Mouse (Mus musculus): ENCODE measurements at regions not wholly inside any gene's neighbourhood (a gene's known extent, or its start where the extent isn't known, plus 50 kb on each side); places are given as distances from the start of the nearest gene placed in this dataset.

DNA sequence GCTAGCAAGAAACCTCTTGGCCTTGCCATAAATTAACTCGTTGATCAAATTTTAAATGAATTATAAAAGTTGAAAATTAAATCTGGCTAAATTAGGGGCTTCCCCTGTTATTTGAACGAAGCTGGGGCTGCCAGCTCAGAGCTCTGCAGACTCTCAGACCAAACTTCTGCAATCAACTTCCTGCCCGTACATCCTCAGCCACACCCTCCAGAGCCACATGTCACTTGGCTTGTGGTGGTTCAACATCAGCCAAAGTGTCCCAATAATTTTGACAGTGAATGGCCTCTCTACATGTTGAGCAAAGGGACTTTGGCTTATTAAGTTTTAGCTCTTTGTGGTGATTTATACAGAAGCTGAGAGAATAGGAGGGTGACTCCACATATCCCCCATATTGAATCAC lies 242.8 kb upstream of the Irx3 start:
- Histone ChIP-seq H3K27ac (no peak overlapping the region), H3K4me3 (no peak overlapping the region), H3K9ac (no peak overlapping the region), H3K9me3 (no peaks in the 10 kb centered on the region), H3K27me3 (replicated peaks) (no peaks in the 10 kb centered on the region), H3K4me2 (no peak overlapping the region), H3K4me1 (peaks cover 4% of the 10 kb centered on the region; the same call in 1 of the 2 replicates), H3K36me3 (replicated peaks) (no peaks in the 10 kb centered on the region)
- WGBS = 92% methylated on average over 3 of the region's 3 CpGs
- ATAC-seq (replicated peaks) = no peak

DNA sequence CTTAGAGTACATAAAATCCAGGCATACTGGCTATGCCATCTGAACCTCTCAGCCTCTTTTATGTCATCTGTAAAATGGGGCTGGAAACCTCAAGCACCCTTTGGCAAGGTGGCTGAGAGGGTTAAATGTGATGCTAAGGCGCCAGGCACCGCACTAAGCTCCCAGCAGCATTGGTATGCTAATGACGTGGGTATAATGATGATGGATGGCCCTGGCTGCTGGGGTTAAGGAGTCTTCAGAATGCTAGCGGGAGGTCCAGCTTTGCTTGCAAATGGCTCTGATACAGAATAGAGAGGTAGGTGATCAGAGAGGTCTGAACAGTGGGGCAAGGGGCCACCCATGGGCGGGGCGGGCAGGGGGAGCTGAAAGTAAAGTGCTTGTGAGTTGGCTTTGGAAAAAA lies 241.1 kb upstream of the Irx3 start:
- no peak for ATAC-seq (replicated peaks)
- Histone ChIP-seq H3K36me3 (replicated peaks) (no peaks in the 10 kb centered on the region), H3K4me1 (peaks cover 4% of the 10 kb centered on the region; the same call in 1 of the 2 replicates)

DNA sequence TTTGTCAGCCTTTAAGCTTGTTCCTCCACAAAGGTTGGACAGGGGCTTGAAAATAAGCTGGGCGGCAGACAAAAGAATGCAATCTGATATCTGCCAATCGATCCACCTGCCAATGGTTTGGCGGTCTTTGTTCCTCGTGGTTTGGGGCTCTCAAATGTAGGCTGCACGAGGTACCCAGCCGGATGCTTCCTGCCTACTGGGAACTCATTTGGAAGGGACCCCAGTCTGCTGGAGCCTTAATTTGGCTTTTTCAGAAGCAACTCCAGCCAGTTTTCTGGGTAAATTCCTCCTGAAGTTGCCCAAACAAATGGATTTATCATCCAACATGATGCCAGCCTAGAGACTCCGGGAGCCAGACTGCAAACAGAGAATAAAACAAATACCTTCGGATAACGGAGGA lies 228.1 kb upstream of the Irx3 start:
- Histone ChIP-seq H3K27me3 (replicated peaks) (0 out of 2 replicates have a peak, but pooled peaks cover 8% of the 10 kb centered on the region), H3K27ac (peak overlapping the region; percentile 36; the same call in 1 of the 2 replicates), H3K4me2 (no peak overlapping the region), H3K36me3 (replicated peaks) (no peaks in the 10 kb centered on the region), H3K4me3 (no peak overlapping the region), H3K4me1 (peaks cover 36% of the 10 kb centered on the region), H3K9ac (no peak overlapping the region), H3K9me3 (no peaks in the 10 kb centered on the region)
- ATAC-seq (replicated peaks) = no peak
- 21% methylated on average over 9 of the region's 9 CpGs for WGBS

More for the DNA sequence above, 241.1 kb upstream of the Irx3 start:
- no peaks in the 10 kb centered on the region for H3K9me3 ChIP-seq
- no peak overlapping the region for H3K4me2 ChIP-seq
- H3K9ac ChIP-seq = no peak overlapping the region
- WGBS = 11% methylated on average over 6 of the region's 6 CpGs
- H3K27ac ChIP-seq = no peak overlapping the region
- no peaks in the 10 kb centered on the region for H3K27me3 ChIP-seq (replicated peaks)
- no peak overlapping the region for H3K4me3 ChIP-seq

DNA sequence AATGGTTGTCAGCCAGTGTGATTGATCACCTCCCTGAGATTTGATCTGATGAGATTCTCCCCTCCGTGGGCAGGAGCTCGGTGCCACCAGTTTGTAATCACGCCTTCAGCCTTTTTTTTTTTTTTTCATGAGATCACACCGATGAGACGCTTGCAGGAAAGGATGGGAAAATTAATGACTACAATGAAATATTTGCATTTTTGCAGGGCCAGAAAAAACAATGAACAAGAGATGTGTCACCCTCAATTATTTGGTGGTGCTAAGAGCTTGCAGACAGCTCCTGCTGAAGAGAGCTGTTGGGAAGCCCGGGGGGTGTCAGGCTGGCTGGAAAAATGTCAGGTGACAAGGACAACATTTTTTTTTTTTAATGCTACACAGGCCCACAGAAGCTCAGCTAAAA lies 227.6 kb upstream of the Irx3 start:
- H3K27ac ChIP-seq = 0 out of 2 replicates have a peak overlapping the region, but pooled peaks have one; percentile 36
- H3K36me3 ChIP-seq (replicated peaks) = no peaks in the 10 kb centered on the region
- H3K4me1 ChIP-seq = peaks cover 36% of the 10 kb centered on the region
- WGBS = 24% methylated on average over 6 of the region's 6 CpGs
- no peaks in the 10 kb centered on the region for H3K9me3 ChIP-seq
- H3K4me2 ChIP-seq = no peak overlapping the region
- ATAC-seq (replicated peaks) = no peak
- H3K4me3 ChIP-seq = no peak overlapping the region
- 0 out of 2 replicates have a peak, but pooled peaks cover 8% of the 10 kb centered on the region for H3K27me3 ChIP-seq (replicated peaks)
- H3K9ac ChIP-seq = no peak overlapping the region

DNA sequence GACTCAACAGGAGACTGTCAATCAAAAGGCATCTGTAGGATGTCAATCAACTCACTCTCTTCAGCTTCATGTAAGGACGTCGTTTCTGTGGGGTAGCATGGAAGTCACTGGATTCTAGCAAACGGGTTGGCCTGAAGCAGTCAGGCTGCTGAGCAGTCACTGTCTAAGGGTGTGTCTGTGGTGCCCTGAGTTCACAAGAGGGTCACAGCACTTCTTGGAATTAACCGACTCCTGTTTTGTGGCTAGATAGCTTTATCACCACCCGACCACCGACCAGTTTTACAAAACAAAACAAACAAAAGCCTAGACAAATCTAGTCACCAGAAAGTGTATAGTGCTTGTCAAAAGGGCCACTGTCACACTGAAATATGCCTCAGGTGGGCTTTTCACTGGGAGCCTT lies 226.4 kb upstream of the Irx3 start:
- Histone ChIP-seq H3K27ac (no peak overlapping the region), H3K4me1 (peaks cover 47% of the 10 kb centered on the region), H3K4me2 (no peak overlapping the region), H3K4me3 (no peak overlapping the region), H3K27me3 (replicated peaks) (0 out of 2 replicates have a peak, but pooled peaks cover 8% of the 10 kb centered on the region), H3K9ac (no peak overlapping the region), H3K36me3 (replicated peaks) (no peaks in the 10 kb centered on the region), H3K9me3 (no peaks in the 10 kb centered on the region)
- WGBS = 20% methylated on average over 6 of the region's 6 CpGs
- ATAC-seq (replicated peaks) = no peak

DNA sequence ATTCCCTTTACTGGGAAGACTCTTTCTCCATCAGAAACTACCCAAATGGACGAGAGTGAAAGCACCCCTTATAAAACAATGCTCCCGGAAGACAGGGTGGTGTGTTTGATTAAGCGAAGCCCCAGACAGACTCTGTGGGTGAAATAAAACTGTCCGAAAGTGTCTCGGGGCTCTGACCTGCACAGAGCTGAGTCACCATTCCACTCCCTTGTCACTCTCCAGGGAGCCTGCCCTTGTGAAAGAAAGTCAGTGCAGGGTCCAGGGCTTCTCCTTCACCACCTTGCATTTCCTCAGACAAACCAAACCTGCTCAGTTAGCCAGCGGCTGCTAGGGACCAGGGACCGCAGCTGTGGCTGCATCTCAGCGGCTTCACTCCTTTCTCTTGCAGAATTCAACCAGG lies 222.3 kb upstream of the Irx3 start:
- no peak overlapping the region for H3K9ac ChIP-seq
- H3K36me3 ChIP-seq (replicated peaks) = no peaks in the 10 kb centered on the region
- peaks cover 21% of the 10 kb centered on the region for H3K4me1 ChIP-seq
- H3K4me2 ChIP-seq = no peak overlapping the region
- ATAC-seq (replicated peaks) = no peak
- no peak overlapping the region for H3K27ac ChIP-seq
- no peak overlapping the region for H3K4me3 ChIP-seq
- WGBS = 13% methylated on average over 8 of the region's 8 CpGs
- H3K27me3 ChIP-seq (replicated peaks) = 0 out of 2 replicates have a peak, but pooled peaks cover 13% of the 10 kb centered on the region
- H3K9me3 ChIP-seq = no peaks in the 10 kb centered on the region

DNA sequence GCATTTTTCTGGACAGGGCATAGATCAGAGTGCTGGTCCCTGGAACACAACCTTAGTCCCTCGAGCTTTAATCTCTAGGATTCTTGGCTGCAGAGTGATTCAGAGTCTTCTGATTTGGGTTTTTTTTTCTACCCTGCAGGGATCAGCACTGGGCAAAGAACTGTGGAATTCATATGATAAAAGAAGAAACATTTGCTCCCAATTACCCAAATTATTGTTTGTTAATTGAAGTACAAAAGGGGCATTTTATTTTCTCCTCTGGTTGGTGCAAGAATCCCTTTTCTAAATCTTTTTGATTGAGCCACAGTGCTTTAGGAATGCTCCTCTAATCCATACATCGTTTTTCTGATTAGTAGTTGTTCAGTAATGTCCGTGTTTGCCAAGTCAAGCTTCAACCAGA lies 219.7 kb upstream of the Irx3 start:
- H3K9ac ChIP-seq = no peak overlapping the region
- WGBS = 71% methylated on average over 3 of the region's 3 CpGs

DNA sequence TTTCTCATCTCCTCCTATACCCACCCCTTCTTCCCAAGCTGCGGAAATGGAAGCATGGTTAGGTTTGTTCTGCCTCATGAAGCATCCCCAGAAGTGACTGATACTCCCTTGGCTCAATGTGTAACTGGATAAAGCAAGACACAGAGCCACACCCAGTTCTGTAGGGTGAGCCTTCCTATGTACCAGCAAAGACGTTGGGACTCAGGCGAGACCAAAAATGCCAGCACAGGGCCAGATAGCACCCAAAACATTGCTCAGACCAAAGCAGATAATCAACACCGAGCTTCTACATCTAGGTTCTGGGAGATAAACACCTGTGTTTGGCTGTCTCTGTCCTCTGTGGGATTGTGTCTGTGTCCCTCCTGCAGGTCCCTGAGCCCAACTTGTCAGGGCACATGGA lies 212.8 kb upstream of the Irx3 start:
- no peak overlapping the region for H3K9ac ChIP-seq
- H3K27me3 ChIP-seq (replicated peaks) = peaks cover 7% of the 10 kb centered on the region; the same call in 1 of the 2 replicates
- H3K4me2 ChIP-seq = no peak overlapping the region
- WGBS = 95% methylated on average over 4 of the region's 4 CpGs
- H3K4me1 ChIP-seq = no peaks in the 10 kb centered on the region
- H3K4me3 ChIP-seq = no peak overlapping the region
- ATAC-seq (replicated peaks) = no peak
- H3K27ac ChIP-seq = no peak overlapping the region
- H3K9me3 ChIP-seq = no peaks in the 10 kb centered on the region
- no peaks in the 10 kb centered on the region for H3K36me3 ChIP-seq (replicated peaks)

More for the DNA sequence above, 219.7 kb upstream of the Irx3 start:
- H3K4me3 ChIP-seq = no peak overlapping the region
- no peak for ATAC-seq (replicated peaks)
- no peak overlapping the region for H3K4me2 ChIP-seq
- 0 out of 2 replicates have a peak, but pooled peaks cover 7% of the 10 kb centered on the region for H3K27me3 ChIP-seq (replicated peaks)
- peaks cover 14% of the 10 kb centered on the region for H3K4me1 ChIP-seq
- no peak overlapping the region for H3K27ac ChIP-seq
- H3K9me3 ChIP-seq = no peaks in the 10 kb centered on the region
- H3K36me3 ChIP-seq (replicated peaks) = no peaks in the 10 kb centered on the region

DNA sequence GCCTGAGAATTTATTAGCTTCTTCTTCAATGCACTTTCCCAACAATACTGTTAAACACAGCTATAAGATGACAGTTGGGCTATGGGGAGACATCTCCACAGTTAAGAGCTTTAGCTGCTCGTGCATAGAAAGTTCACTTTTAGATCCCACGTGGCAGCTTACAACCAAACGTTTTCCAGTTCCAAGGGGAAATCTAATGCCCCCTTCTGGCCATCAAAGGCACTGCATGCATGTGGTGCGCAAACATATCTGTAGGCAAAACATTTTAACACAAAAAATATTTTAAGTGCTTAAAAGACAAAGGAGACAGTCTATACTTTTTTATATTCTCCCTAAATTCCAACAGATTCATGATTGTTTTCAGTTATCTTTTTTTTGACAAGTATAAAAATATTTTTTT lies 211.3 kb upstream of the Irx3 start:
- no peak overlapping the region for H3K4me2 ChIP-seq

DNA sequence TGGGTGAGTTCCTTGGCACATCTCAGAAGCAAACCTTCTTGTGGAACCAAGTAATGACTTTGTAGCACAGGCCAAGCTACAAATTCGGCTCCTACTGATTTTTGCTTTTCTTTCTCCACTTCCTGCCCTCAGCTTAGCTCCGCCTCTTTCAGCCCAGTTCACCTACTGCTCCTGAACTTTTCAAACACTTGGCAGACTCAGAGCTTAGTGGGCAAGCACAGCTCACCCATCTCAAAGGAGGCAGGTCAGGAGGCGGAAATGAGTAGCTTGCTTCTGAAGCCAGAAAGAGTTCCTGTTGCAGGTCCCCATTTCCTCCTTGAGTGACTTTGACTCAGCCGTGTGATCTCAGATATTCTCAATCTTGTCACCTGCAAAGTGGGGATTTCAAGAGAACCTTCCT lies 208.5 kb upstream of the Irx3 start:
- no peaks in the 10 kb centered on the region for H3K36me3 ChIP-seq (replicated peaks)
- no peak overlapping the region for H3K4me2 ChIP-seq
- H3K27me3 ChIP-seq (replicated peaks) = peaks cover 5% of the 10 kb centered on the region; the same call in 1 of the 2 replicates
- no peaks in the 10 kb centered on the region for H3K4me1 ChIP-seq
- no peak overlapping the region for H3K4me3 ChIP-seq
- H3K9ac ChIP-seq = no peak overlapping the region
- WGBS = 89% methylated on average over 4 of the region's 4 CpGs
- ATAC-seq (replicated peaks) = no peak
- H3K9me3 ChIP-seq = no peaks in the 10 kb centered on the region
- no peak overlapping the region for H3K27ac ChIP-seq

More for the DNA sequence above, 211.3 kb upstream of the Irx3 start:
- Histone ChIP-seq H3K4me1 (no peaks in the 10 kb centered on the region), H3K36me3 (replicated peaks) (no peaks in the 10 kb centered on the region), H3K9ac (no peak overlapping the region), H3K27ac (no peak overlapping the region), H3K4me3 (no peak overlapping the region), H3K27me3 (replicated peaks) (peaks cover 5% of the 10 kb centered on the region; the same call in 1 of the 2 replicates), H3K9me3 (no peaks in the 10 kb centered on the region)
- WGBS = 52% methylated on average over 4 of the region's 4 CpGs
- no peak for ATAC-seq (replicated peaks)

DNA sequence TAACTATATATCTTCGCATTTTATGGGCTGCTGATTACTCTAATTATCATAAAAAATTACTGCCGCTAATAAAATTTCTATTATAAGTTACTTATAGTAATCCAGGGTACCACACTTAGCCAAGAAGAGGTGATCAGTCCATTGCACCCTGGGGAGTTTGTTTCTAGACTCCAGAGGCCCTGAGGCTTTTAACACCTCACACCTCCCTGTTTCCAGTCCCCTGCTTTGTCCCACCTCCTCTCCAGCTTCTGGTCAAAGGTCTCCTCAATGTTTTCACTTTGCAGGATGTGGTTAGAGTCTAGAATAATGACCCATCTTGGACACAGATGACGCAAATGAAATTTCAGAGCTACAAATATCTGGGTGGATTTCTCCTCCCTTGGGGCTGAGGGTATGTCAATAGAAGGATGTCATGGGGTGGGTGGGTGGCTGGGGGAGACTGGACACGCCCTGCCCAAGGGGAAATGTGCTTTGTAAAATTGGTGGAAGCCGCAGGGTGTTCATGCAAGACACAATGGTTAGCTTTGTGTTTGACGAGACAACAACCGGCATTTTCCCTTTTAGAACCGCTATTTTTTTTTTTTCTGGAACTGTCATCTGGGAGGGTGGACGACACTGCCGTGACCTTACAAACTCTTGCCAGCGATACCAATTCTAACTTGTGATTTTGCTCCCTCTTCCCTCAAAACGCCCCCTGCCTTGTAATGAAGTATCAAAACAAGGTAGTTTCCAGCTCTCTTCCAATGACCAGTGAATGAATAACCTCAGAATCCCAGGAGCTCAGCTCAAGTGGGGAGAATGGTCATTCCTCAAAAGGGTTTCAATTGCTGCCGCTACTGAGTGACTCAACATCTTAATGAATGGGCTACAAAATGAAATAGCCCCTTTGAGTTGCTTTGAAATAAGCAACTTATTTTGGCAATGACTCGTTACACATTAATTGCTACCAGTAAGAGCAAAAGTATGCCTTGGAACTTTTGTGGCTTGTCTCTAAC lies 207.0 kb upstream of the Irx3 start:
- H3K4me2 ChIP-seq = no peak overlapping the region
- no peaks in the 10 kb centered on the region for H3K36me3 ChIP-seq (replicated peaks)
- no peaks in the 10 kb centered on the region for H3K9me3 ChIP-seq
- H3K9ac ChIP-seq = no peak overlapping the region
- peaks cover 5% of the 10 kb centered on the region; the same call in 1 of the 2 replicates for H3K27me3 ChIP-seq (replicated peaks)
- H3K4me3 ChIP-seq = no peak overlapping the region
- no peak overlapping the region for H3K27ac ChIP-seq
- H3K4me1 ChIP-seq = no peaks in the 10 kb centered on the region
- no peak for ATAC-seq (replicated peaks)
- 72% methylated on average over 14 of the region's 14 CpGs for WGBS

DNA sequence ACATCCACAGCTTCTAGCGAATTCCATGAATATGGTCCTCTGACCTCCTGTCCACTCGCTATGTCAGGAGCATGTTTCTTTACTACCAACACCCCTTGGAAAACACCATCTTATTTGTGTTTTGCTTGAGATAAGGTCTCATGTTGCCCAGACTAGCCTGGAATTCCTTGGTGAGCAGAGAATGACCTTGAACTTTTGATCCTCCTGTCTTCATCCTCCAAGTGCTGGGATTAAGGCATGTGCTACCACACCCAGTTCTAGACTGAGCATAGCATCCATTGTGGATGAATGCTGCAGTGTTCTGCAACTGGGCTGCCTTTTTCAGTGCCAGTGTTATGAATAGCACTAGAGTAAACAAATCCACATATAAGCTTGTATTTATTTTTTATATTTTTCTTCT lies 203.2 kb upstream of the Irx3 start:
- Histone ChIP-seq H3K9ac (no peak overlapping the region), H3K27me3 (replicated peaks) (peaks cover 5% of the 10 kb centered on the region; the same call in 1 of the 2 replicates), H3K36me3 (replicated peaks) (no peaks in the 10 kb centered on the region), H3K9me3 (no peaks in the 10 kb centered on the region), H3K4me3 (no peak overlapping the region), H3K4me1 (no peaks in the 10 kb centered on the region), H3K27ac (no peak overlapping the region), H3K4me2 (no peak overlapping the region)
- WGBS = 97% methylated on average over 2 of the region's 2 CpGs
- ATAC-seq (replicated peaks) = no peak

Measured in midbrain, embryonic 15.5 days (tissue).